Mouse (Mus musculus) embryonic facial prominence, embryonic 13.5 days (tissue): ENCODE results near the gene Tecr. TPM values are rescaled to one million over a fixed set of nuclear protein-coding genes. Genes with fewer than 3 reads are reported as not detected.

Experiments
- ATAC-seq: fragments of 200-750 bp; cut with Nextera tagmentation; 2 replicates; pipeline ENCODE4 v1.8.0; 2017; ENCODE audit warnings: low read depth; ENCODE audit not compliant: insufficient number of reproducible peaks, insufficient read depth, low FRiP score, low TSS enrichment
- H3K27ac ChIP-seq: fragments of 300-500 bp; sonication (generic); 2 replicates; pipeline ENCODE4 v1.5.1; 2015; ENCODE audit warnings: moderate library complexity, mild to moderate bottlenecking, inconsistent platforms
- H3K27me3 ChIP-seq: fragments of 300-500 bp; sonication (generic); 2 replicates; pipeline ENCODE4 v1.6.1; 2015; ENCODE audit warnings: mild to moderate bottlenecking, inconsistent platforms
- H3K36me3 ChIP-seq: fragments of 300-500 bp; sonication (generic); 2 replicates; pipeline ENCODE4 v1.6.1; 2015; ENCODE audit warnings: mild to moderate bottlenecking, inconsistent platforms
- H3K4me1 ChIP-seq: fragments of 300-500 bp; sonication (generic); 2 replicates; pipeline ENCODE4 v1.6.1; 2015; ENCODE audit warnings: inconsistent platforms
- H3K4me2 ChIP-seq: fragments of 300-500 bp; sonication (generic); 2 replicates; pipeline ENCODE4 v1.6.1; 2015; ENCODE audit warnings: moderate library complexity, mild to moderate bottlenecking, inconsistent platforms
- H3K4me3 ChIP-seq: fragments of 300-500 bp; sonication (generic); 2 replicates; pipeline ENCODE4 v1.5.1; 2015; ENCODE audit warnings: mild to moderate bottlenecking, inconsistent platforms
- H3K9ac ChIP-seq: fragments of 300-500 bp; sonication (generic); 2 replicates; pipeline ENCODE4 v1.6.1; 2015; ENCODE audit warnings: mild to moderate bottlenecking, inconsistent platforms
- H3K9me3 ChIP-seq: fragments of 300-500 bp; sonication (generic); 2 replicates; pipeline ENCODE4 v1.6.1; 2016; ENCODE audit warnings: inconsistent platforms
- WGBS: fragments of 180-500 bp; shearing (Covaris S2); methylation state at CpG from one replicate; pipeline ENCODE4 v1.1.7; 2015; ENCODE audit warnings: mixed read lengths; 5-methylcytosine and 5-hydroxymethylcytosine counted together
- polyA plus RNA-seq: library from polyadenylated mRNA; unstranded; fragments of >200 nt; fragmentation: Nextera tagmentation; extraction: Ambion mirVana; gene quantifications from 2 replicates; pipeline ENCODE4 v1.2.1, GENCODE M21; 2015

The Tecr gene
- polyA plus RNA-seq, 1 experiment from 2014 or later, result 624 TPM

DNA sequence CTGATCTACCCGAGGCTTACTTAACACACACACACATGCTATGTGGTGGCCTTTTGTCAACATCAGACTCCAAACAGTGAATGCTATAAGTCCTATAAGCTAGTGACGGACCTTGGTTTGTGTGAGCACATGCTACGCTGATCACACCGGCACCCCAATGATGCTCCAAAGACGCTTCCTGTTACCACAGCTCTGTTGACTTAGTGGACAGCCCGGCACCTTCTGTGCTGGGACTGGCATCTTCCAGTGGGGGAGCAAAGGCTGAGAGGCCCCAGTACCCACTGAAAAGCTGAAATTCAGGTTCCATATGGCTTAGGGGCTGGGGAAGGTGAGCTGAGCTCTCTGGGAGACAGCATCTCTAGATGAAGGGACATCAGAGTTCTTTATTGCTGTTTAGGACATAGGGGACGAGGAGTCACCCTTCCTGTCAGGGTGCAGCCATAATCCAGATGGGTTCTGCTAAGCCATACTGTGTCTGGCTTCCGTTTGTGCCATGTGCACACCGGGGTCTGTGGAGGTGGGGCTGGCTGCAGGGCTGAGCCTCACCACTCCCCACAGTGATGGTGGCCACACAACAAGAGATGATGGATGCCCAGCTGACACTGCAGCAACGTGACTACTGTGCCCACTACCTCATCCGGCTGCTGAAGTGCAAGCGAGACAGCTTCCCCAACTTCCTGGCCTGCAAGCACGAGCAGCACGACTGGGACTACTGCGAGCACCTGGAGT, 37.3 kb downstream of the Tecr start:
- 85% methylated on average over 15 of the region's 15 CpGs for WGBS
- Histone ChIP-seq H3K36me3 (peaks cover 55% of the 10 kb centered on the region), H3K4me2 (no peak overlapping the region)

DNA sequence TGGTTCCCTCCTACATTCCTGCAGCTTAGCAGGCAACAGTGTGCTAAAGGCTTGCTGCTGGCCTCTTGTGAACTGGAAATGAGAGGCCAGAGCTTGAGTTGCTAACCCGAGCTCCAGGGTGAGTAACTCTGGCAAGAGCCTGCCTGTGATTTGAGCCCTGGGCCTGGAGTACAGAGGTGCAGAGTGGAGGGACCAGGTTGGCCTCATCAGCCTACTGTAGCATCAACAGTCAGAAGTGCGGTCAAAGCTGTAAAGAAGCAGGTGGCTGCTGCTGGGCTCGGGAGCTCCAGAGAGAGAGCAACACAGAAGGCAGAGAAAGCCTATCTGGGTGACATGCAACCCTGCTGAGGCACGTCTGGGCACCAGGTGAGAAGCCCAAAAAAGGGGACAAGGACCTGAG, 38.6 kb downstream of the Tecr start:
- peaks cover 17% of the 10 kb centered on the region for H3K4me1 ChIP-seq
- no peaks in the 10 kb centered on the region for H3K27me3 ChIP-seq
- WGBS, result 76% methylated on average over 4 of the region's 4 CpGs
- H3K27ac ChIP-seq, result no peak overlapping the region
- H3K4me3 ChIP-seq, result no peak overlapping the region
- ATAC-seq, result no peak
- no peaks in the 10 kb centered on the region for H3K9me3 ChIP-seq
- no peak overlapping the region for H3K4me2 ChIP-seq
- peaks cover 47% of the 10 kb centered on the region for H3K36me3 ChIP-seq
- H3K9ac ChIP-seq, result no peak overlapping the region

More for the DNA sequence above, 37.3 kb downstream of the Tecr start:
- H3K4me1 ChIP-seq, result peaks cover 29% of the 10 kb centered on the region
- H3K9ac ChIP-seq, result no peak overlapping the region
- H3K27ac ChIP-seq, result no peak overlapping the region
- ATAC-seq, result no peak
- no peaks in the 10 kb centered on the region for H3K9me3 ChIP-seq
- no peak overlapping the region for H3K4me3 ChIP-seq
- no peaks in the 10 kb centered on the region for H3K27me3 ChIP-seq

DNA sequence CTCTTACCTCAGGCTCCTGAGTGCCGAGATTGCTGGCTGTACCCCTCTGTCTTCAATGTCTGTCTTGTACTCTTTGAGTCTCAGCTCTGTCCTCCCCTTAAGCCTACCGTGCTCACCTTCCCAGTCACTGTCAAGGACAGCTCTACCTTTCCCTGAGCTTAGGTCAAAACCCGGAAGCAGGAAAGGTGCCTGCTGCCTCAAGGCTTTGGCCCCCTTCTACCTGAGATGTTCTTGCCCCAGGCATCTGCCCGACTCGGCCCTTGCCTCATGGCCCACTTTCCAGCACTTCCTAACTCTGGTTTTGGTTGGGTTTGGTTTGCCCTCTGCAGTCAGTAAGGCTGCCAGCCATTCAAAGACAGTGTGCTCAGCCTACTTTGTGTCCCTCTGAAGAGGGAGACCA, 39.0 kb downstream of the Tecr start:
- H3K27me3 ChIP-seq, result no peaks in the 10 kb centered on the region
- no peak overlapping the region for H3K27ac ChIP-seq
- no peak for ATAC-seq
- 78% methylated on average over 5 of the region's 5 CpGs for WGBS
- no peak overlapping the region for H3K9ac ChIP-seq
- no peaks in the 10 kb centered on the region for H3K9me3 ChIP-seq
- peaks cover 13% of the 10 kb centered on the region for H3K4me1 ChIP-seq
- H3K36me3 ChIP-seq, result peaks cover 43% of the 10 kb centered on the region
- H3K4me2 ChIP-seq, result no peak overlapping the region
- H3K4me3 ChIP-seq, result no peak overlapping the region

DNA sequence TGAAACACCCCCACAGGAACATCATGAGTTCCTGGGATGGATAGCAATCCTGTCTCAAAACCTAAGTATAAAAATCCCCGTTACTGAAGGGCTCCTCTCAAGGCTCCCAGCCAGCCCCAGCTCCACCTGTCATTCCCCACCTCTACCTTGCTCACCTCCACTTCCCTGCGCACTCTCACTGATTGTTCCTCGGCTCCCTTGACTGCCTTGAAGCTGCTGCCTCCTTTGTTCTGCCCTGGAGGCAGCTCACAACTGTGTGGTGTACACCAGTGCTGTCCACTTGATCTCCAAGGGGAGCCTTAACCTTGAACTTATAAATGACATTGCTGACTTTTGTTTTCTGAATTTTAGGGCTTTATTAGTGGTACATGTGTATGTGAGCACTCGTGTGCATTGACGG, 39.6 kb downstream of the Tecr start:
- Histone ChIP-seq H3K4me3 (peak overlapping the region; percentile 79; the same call in 1 of the 2 replicates), H3K36me3 (peaks cover 37% of the 10 kb centered on the region), H3K27ac (no peak overlapping the region), H3K4me2 (peak overlapping the region; percentile 93), H3K27me3 (no peaks in the 10 kb centered on the region), H3K9me3 (no peaks in the 10 kb centered on the region), H3K9ac (peak overlapping the region; percentile 84), H3K4me1 (peaks cover 13% of the 10 kb centered on the region)
- 59% methylated on average over 5 of the region's 5 CpGs for WGBS
- ATAC-seq, result no peak

DNA sequence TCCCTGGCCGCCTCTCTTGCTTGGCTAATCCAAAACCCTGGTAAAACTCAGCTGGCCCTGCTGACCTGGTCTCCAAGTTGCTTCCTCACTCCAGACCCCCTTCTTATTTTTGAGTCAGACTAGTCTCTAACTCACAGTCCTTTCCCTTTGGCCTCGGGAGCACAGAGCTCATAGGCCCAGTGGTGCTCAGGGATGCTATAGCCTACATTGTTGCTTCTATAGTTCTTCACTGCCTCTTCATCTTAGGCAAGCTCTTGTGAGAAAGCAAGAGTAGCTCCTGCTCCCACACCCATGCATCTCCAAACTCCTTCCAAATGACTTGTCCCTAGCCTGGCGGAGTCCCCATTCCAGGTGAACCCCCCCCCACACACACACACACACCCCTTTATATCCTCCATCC, 40.1 kb downstream of the Tecr start:
- no peak for ATAC-seq
- H3K27ac ChIP-seq, result no peak overlapping the region
- 50% methylated on average over 3 of the region's 3 CpGs for WGBS
- H3K4me3 ChIP-seq, result peak overlapping the region; percentile 79
- peaks cover 32% of the 10 kb centered on the region for H3K36me3 ChIP-seq
- H3K4me1 ChIP-seq, result peaks cover 13% of the 10 kb centered on the region
- H3K4me2 ChIP-seq, result peak overlapping the region; percentile 93
- no peaks in the 10 kb centered on the region for H3K27me3 ChIP-seq
- H3K9ac ChIP-seq, result peak overlapping the region; percentile 84
- no peaks in the 10 kb centered on the region for H3K9me3 ChIP-seq

DNA sequence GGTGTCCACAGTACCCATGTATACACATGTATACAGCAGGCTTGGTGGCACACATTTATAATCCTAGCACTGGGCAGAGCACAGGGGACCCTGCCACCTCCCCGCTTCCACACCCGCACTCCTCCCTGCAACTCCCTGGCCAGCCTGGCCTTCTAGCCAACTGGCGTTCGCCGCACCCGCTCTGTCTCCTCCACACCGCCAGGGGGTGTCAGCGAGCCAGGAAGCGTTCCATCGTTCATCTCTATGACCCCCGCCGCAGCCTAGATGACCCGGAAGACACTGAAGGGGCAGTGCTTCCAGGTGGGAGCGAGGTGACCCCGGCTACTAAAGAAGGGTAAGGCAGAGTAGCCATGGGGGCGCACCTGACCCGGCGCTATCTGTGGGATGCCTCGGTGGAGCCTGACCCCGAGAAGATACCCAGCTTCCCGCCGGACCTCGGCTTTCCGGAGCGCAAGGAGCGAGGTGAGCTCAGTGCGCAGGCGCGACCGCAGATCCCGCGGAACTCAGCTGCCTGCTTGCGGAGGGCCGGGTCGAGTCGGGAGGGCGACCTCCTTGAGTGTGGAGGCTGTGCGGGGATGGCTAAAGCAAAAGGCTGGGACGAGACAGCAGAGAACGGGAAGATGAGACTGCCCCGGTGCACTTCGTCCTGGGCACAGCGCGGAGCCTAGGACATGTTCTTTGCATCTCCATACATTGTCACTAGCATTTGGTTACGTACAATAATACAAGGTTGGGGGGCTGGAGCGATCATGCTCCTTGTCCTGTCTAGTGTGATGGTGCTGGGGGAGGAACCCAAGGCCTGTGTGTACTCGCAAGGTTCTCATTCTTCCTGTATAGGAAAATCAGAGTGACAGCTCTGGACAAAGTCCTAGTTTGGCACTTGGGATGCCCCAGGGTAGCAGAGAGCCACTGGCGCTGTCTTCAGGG, 41.0 kb downstream of the Tecr start, which contains the start of gene Ndufb7:
Gene Ndufb7, plus strand, starts transcription at position 203 of the 927 bp plus-strand sequence.
- H3K4me3 ChIP-seq, result peak within 1 kb of the TSS; percentile 79
- under 1% methylated on average over 48 of the region's 48 CpGs for WGBS
- H3K27ac ChIP-seq, result peak within 1 kb of the TSS; percentile 73

DNA sequence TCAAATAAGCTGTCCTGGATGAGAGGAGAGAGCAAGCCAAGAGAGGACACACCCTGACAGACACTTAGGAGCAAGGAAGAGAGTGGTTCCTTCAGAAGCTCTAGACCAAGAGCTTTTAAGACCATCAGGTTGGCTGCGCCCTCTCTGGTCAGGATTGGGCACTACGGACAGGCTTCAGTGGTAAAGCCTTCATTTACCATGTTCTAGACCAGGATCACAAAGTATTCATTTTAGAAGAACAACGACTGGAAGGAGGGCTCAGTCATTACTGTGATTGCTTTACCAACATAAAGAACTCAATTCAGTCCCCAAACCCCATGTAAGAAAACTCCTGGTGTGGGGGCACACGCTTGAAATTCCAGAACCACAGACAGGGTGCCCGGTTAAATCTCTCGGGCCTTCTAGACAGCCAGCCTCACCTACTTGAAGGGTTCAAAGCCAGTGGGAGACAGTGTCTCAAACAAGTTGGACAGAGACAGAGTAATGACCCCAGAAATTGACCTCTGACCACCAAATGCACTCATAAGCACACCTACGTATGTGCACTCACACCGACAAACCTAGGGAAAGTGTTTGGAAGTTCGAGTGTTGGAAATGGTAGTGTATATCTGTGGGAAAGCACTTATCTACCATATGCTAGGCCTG, 41.9 kb downstream of the Tecr start:
- no peak overlapping the region for H3K27ac ChIP-seq
- no peaks in the 10 kb centered on the region for H3K9me3 ChIP-seq
- no peak overlapping the region for H3K9ac ChIP-seq
- 75% methylated on average over 9 of the region's 9 CpGs for WGBS
- H3K4me3 ChIP-seq, result 0 out of 2 replicates have a peak overlapping the region, but pooled peaks have one; percentile 79
- no peaks in the 10 kb centered on the region for H3K27me3 ChIP-seq
- H3K4me2 ChIP-seq, result peak overlapping the region; percentile 93
- H3K36me3 ChIP-seq, result peaks cover 15% of the 10 kb centered on the region
- ATAC-seq, result no peak
- peaks cover 13% of the 10 kb centered on the region for H3K4me1 ChIP-seq

More for the DNA sequence above, 41.0 kb downstream of the Tecr start, which contains the start of gene Ndufb7:
- peak within 1 kb of the TSS; percentile 93 for H3K4me2 ChIP-seq
- no peaks in the 10 kb centered on the region for H3K9me3 ChIP-seq
- peaks cover 13% of the 10 kb centered on the region for H3K4me1 ChIP-seq
- H3K9ac ChIP-seq, result peak within 1 kb of the TSS; percentile 84
- peak; percentile 69 for ATAC-seq
- H3K27me3 ChIP-seq, result no peaks in the 10 kb centered on the region
- peaks cover 23% of the 10 kb centered on the region for H3K36me3 ChIP-seq

DNA sequence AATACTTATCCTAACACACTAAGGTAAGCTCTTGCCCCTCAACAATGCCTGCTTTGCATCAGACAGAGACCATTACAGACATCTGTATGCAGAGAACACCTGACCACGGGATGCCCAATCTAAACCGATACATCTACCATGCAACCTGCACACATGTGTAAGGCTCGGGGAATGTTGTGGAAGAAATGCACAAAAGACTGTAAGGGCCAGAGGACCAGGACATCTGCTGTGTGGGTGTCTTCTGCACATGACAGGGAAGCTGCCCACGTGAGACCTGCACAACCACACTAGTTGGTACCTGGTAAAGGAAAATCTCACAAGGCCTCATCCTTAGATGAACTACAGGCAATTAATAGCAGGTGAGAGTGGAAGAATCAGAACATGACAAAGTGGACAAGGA, 44.5 kb downstream of the Tecr start:
- 72% methylated on average over 4 of the region's 4 CpGs for WGBS
- H3K4me1 ChIP-seq, result peaks cover 12% of the 10 kb centered on the region
- no peak for ATAC-seq
- H3K4me2 ChIP-seq, result no peak overlapping the region
- H3K27me3 ChIP-seq, result no peaks in the 10 kb centered on the region
- H3K27ac ChIP-seq, result no peak overlapping the region
- H3K9me3 ChIP-seq, result no peaks in the 10 kb centered on the region
- no peak overlapping the region for H3K4me3 ChIP-seq
- H3K9ac ChIP-seq, result no peak overlapping the region
- H3K36me3 ChIP-seq, result no peaks in the 10 kb centered on the region

DNA sequence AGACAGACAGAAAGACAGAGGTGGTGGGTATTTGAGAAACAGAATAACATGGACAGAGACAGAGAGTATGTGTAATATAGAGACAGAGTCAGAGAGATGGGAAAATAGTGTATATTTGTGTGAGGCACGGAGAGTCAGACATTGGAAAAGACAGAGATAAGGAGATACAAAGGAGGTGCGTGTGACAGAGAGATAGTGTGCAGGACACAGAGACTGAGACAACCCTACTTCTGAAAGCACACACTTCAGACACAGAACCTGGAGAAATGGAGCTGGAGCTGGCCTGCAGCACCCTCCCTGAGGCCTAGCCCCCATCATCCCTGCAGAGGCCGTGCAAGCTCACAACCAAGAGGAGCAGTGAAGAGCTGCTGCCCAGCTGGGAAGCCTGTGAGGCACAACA, 45.1 kb downstream of the Tecr start:
- Histone ChIP-seq H3K4me2 (no peak overlapping the region), H3K27ac (no peak overlapping the region), H3K4me3 (no peak overlapping the region), H3K36me3 (no peaks in the 10 kb centered on the region), H3K27me3 (no peaks in the 10 kb centered on the region), H3K9ac (no peak overlapping the region), H3K9me3 (no peaks in the 10 kb centered on the region), H3K4me1 (peaks cover 6% of the 10 kb centered on the region)
- ATAC-seq, result no peak
- WGBS, result 80% methylated on average over 3 of the region's 3 CpGs

DNA sequence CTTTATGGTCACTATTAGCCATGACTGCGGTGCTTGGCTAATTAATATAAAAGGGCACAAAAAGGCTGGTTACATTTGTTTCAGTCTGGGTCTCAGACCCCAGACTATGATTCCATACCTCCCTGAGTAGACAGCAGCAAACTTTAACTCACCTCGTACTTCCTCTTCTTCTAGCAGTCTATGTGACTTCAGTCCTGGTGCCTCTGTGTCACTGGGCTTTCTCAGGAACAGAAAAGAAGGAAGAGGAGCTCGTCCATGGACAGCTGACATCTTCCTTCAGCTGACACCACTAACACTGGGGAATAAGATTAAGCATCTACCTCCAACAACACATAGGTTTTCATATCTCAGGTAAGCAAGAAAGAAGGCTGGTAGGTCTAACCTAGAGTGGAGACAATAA, 72.0 kb downstream of the Tecr start, which contains the start of gene Olfr370:
Gene Olfr370, plus strand, starts transcription at position 45 of the 400 bp plus-strand sequence.
- no peak within 1 kb of the TSS for H3K4me2 ChIP-seq
- H3K9me3 ChIP-seq, result no peaks in the 10 kb centered on the region
- H3K4me1 ChIP-seq, result no peaks in the 10 kb centered on the region
- no peak within 1 kb of the TSS for H3K9ac ChIP-seq
- no peak within 1 kb of the TSS for H3K4me3 ChIP-seq
- no peaks in the 10 kb centered on the region for H3K27me3 ChIP-seq
- 79% methylated on average over 3 of the region's 3 CpGs for WGBS
- no peaks in the 10 kb centered on the region for H3K36me3 ChIP-seq
- ATAC-seq, result no peak
- no peak within 1 kb of the TSS for H3K27ac ChIP-seq

DNA sequence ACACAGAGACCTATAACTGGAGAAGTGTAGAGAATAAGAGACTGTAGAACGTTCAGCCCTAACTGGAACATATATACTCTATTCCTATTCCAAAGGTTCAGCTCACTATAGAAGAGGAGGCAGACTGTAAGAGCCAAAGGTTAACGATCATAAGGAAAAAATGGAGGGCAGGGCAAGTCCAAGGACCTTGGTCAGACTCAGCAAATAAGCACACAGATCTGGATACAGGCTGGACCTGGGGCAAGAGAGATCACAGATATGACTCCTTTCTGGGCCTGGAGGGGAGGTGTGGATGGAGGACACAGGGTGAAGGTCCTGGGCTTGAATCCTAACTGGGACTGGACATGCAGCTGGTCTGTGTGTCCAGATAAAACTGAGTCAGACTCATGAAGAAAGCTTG, 73.0 kb downstream of the Tecr start:
- ATAC-seq, result no peak
- no peak overlapping the region for H3K4me2 ChIP-seq
- no peaks in the 10 kb centered on the region for H3K36me3 ChIP-seq
- H3K27ac ChIP-seq, result no peak overlapping the region
- H3K4me3 ChIP-seq, result no peak overlapping the region
- 82% methylated on average over 2 of the region's 2 CpGs for WGBS
- no peak overlapping the region for H3K9ac ChIP-seq
- no peaks in the 10 kb centered on the region for H3K9me3 ChIP-seq
- H3K27me3 ChIP-seq, result no peaks in the 10 kb centered on the region
- no peaks in the 10 kb centered on the region for H3K4me1 ChIP-seq
